Mouse (Mus musculus) urinary bladder, postnatal 10 days (tissue): Measurements from ENCODE around the gene Tmcc2.

Source experiments
- DNase-seq: peaks from one replicate; pipeline ENCODE4 v3.0.0; 2022; ENCODE audit warnings: low spot score

Gene Tmcc2

DNA sequence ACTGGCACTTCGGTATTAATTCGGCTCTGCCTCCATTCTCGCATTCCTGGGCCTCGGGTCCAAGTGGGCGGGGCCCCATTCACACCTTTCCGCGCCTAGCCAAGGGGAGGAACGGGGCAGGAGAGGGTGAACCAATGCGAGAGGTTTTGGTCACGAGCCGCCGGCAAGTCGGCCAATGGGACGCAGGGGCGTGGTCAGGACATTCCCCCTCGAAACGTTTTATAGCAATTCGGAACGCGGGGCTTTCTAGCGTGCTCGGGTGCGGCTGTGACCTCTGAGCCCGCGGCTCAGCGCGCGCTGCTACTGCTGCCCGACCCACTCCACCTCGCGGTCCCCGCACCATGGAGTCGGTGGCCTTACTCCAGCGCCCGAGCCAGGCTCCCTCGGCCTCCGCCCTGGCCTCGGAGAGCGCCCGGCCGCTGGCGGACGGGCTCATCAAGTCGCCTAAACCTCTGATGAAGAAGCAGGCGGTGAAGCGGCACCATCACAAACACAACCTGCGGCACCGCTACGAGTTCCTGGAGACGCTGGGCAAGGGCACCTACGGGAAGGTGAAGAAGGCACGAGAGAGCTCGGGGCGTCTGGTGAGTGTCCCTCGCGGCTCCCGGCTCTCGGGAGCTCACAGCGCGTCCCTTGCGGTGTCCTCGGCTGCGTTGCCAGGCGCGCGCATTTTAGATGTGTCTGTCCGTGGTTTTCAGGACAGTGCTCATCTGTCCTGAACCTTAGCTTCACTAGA is 75.0 kb downstream of the Tmcc2 start, which contains the start of gene Nuak2:
Gene Nuak2 (plus strand): TSS at position 238 of the 736 bp plus-strand sequence.
- no peak for DNase-seq

DNA sequence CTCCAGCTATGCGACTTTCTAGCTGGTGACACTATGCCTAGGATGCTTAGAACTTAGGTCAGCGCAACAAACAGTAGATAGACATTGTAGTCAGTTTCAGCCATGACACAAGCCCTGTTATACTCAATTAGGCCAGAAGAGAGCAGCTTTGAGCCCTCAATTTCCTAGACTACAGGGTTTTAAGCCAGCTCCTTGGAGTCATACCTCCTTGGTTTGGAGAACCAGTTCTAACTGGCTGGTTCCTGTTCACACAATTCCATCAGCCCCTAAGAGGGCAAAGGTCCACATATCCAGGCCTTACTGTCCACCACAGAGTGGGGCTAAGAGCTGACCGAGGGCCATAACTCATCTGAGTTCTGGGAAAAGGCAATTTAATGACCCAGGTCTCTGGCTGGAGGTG is 78.4 kb downstream of the Tmcc2 start:
- no peak for DNase-seq

DNA sequence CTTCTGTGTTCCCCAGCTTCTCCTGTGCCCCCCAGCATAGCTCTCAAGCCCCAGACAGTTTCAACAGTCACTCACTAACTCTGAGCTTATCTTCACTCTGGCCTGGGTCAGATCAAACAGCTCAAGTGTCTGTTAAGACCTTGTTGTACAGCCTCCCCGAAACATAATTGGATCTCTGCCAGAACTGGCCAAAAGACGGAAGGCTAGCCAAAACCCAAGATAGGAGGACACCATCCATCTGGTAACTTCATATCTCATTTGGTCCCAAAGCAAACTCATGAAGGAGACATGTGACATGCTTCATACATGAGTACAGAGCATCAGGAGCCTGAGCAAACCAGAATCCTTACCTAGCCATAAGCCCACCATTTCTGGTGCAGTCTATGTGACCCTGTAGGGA is 79.0 kb downstream of the Tmcc2 start:
- no peak for DNase-seq

DNA sequence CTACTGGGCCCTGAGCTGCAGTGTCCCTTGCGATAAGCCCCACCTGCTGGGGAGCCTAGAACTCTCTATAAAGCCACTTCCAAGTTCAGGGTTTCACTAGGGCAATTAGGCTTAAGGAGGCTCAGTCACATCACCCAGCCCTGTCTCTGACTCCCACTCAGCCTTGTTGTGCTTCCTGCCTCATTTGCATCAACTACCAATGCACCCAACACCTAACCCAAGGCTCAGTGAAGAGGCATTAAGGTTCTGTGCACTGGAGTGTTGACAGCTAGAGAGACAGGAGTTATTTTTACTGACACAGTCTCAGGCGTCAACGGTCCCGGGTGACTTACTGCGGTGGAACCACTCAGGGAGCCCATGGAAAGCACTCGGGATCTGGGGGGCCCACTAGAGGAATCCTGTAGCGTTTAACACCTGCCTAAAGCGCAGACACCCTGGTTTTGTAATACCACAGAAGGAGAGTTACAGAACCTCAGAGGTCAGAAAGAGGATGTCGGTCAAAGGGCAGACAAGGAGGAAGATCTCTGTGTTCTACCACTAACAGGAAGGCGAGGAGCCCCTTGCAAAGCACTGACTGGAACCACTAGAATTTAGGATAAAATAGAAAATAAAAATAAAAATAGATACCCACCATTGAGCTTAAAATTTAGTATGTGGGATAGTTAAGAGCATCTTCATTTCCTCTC is 79.8 kb downstream of the Tmcc2 start:
- no peak for DNase-seq

DNA sequence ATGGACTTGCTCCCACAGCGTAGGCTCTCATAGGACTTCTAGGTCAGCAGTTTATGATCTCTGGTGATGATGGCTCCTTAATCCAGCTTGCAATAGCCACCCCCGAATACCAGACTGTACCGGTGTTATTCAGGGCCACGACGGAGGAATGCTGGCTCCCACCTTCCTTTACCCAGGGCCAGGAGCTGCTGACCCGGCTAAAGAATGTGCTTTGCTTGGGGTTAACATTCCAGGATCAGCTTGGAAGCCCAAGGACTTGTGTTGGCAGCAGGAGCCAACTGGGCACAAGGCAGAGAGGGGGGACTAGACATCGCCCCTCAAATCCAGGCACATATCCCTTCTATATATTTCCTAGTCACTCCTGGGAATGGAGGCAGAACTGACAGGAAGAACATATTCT is 80.3 kb downstream of the Tmcc2 start:
- no peak for DNase-seq

DNA sequence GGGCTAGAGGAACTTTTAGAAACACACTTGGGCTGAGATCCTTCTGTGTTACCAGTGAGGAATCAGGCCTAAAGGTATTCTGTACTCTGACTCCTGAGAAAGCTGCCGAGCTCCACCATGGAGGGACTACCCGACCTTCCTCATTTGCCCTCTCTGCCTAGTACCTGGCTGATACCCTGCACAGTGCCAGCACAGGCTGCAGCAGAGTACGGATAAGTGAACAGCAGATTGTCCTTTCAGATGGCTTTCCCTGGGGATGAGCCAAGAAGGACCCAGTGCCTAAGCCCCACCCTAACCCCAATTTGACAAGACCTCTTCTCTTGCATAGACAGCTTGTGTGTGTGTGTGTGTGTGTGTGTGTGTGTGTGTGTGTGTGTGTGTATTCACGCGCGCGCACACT is 82.4 kb downstream of the Tmcc2 start:
- no peak for DNase-seq

DNA sequence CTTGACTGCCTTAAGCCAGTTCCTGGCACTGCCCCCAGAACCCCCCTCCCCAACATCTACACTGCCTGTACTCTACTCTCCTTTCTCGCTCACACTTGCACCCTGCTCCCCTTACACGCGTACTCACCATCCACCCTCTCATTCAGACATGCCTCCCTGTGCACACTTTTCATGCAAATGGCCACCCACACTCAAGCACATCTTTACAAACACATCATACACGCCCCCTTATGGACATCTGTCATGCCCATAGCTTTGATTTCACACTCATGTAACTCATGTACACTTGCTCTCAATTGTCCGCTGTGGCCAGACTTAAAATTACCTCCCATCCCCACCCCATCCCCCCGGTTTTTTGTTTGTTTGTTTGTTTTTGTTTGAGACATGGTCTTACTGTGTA is 83.1 kb downstream of the Tmcc2 start:
- no peak for DNase-seq

DNA sequence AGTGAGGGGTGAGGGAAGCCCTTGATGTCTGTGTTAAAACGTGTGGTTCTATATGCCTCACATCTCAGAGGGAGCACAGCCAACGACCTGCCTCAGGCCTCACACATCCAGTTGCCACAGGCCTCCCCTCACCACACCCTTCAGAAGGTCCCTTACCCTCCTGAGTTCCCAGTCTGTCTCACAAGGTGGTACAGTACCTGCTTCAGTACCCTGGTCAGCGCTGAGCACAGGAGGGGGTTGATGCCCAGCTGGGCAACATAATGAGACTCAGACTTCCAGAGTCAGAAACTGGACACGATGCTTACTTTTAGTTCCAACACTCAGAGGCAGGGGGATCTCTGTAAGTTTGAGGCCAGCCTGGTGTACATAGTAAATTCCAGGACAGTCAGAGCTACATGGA is 84.3 kb downstream of the Tmcc2 start:
- no peak for DNase-seq
